ENCODE assay signal across 12 mouse cellular contexts in the genomic region with DNA sequence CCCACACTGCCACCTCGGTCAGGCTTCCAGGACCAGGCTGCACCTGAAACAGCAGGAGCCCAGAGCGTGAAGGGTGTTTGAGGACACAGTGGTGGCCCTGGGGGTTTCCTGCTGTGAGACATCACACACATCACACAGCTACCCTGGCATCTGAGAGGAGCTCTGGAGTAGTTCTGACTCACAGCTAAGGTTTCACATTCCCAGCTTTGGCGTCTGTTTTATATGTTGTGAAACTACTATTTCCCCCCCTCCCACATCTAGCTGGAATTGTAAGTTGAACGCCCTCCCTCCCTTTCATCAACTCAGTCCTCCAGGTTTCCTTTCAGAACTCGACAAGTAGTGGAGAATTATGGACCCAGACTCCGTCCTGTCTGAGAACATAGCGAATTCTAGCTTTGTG.
"Had no signal": no experiment of that assay in that cellular context is flagged by ENCODE, and none has a peak within 500 bp of the region (broad histone marks: within the 10 kb centered on the region; RNA-seq: fewer than 3 reads in every experiment).

No protein-coding gene starts in this region.

- H3K9me3 ChIP-seq: limb, embryonic 12.5 days; liver, embryonic 15.5 days; midbrain, embryonic 12.5 days; stomach, embryonic 15.5 days had no signal

- H3K9ac ChIP-seq: limb, embryonic 12.5 days; liver, embryonic 15.5 days; midbrain, embryonic 12.5 days; stomach, embryonic 15.5 days had no signal

- H3K27ac ChIP-seq: kidney, postnatal 0 days; limb, embryonic 12.5 days; liver, embryonic 15.5 days; midbrain, embryonic 12.5 days; stomach, embryonic 15.5 days had no signal

- H3K4me2 ChIP-seq: limb, embryonic 12.5 days; liver, embryonic 15.5 days; midbrain, embryonic 12.5 days; stomach, embryonic 15.5 days had no signal

- H3K27me3 ChIP-seq: limb, embryonic 12.5 days; liver, embryonic 15.5 days; midbrain, embryonic 12.5 days; stomach, embryonic 15.5 days had no signal

- H3K4me3 ChIP-seq: limb, embryonic 12.5 days; liver, embryonic 15.5 days; midbrain, embryonic 12.5 days; stomach, embryonic 15.5 days had no signal

- DNase-seq: kidney, adult 9 months; kidney, postnatal 36 days; liver; lung, adult 2 months; lung, postnatal 10 days; right cerebral cortex, postnatal 14 days; thymus, postnatal 4 days had no signal
